Mouse (Mus musculus) heart, postnatal 10 days (tissue): ENCODE data around the gene Klrb1c. TPM values are rescaled to one million over a fixed set of nuclear protein-coding genes. Genes with fewer than 3 reads are reported as not detected.
"Not testable (repeated sequence)": the region's sequence is repeated elsewhere in the genome, so short reads cannot be mapped to it uniquely, and the experiment has no call there.

ENCODE experiments used
- DNase-seq, 2 experiments: peaks; one replicate each; pipeline ENCODE4 v3.0.0; 2021
- intact Hi-C: fragments of 180-260 bp; cut with DNase I; formaldehyde crosslinking; loops from one replicate; pipeline ENCODE4 v1.15.1; 2025
- total RNA-seq, 2 experiments: library from RNA; stranded (reverse); gene quantifications; 2 replicates each; pipeline ENCODE4 v1.2.3; 2021

Gene Klrb1c
- total RNA-seq, 2 experiments from 2014 or later, result not detected

DNA sequence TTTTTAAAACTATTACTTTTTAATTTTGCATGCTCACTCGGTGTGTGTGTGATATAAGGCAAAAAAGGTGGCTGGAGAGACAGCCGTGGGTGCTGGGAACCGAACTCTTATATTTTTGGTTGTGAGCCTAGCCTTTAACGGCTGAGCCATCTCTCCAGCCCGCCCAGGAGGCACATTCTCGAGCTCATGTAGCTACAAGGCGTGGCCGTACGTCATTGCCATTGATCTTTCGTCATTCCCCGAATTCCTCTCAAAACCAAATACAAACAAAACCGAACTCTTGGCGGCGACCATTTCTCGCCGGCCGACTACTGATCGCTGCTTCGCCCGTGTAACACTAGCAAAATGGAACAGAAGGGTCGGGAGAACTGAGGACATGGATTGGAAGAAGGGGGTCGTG is 29.0 kb downstream of the Klrb1c start:
- peak; percentile 93 to 95 for DNase-seq
- intact Hi-C loops, result loop anchor here (1.0 to 10.0 kb wide), 2 partner anchors 78 to 325 kb away; partner anchors contain the start of gene Fkbp4

DNA sequence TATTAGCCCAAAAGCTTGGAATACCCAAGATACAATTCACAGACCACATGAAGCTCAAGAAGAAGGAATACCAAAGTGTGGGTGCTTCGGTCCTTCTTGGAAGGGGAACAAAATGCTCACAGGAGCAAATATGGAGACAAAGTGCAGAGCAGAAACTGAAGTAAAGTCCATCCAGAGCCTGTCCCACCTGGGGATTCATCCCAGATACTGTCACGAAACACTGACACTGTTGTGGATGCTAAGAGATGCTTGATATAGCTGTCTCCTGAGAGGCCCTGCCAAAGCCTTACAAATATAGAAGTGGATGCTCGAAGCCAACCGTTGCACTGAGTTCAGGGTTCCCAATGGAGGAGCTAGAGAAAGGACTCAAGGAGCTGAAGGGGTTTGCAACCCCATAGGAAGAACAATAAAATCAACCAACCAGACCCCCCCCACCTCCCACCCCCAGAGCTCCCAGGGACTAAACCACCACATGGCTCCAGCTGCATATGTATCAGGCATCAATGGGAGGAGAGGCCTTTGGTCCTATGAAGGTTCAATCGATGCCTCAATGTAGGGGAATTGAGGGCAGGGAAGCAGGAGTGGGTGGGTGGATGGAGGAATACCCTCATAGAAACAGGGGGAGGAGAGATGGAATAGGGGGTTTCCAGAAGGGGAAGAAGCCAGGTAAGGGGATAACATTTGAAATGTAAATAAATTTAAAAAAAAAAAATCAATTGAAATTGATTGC is 29.6 kb downstream of the Klrb1c start:
- no peak for DNase-seq
- intact Hi-C loops, result no loop called here

DNA sequence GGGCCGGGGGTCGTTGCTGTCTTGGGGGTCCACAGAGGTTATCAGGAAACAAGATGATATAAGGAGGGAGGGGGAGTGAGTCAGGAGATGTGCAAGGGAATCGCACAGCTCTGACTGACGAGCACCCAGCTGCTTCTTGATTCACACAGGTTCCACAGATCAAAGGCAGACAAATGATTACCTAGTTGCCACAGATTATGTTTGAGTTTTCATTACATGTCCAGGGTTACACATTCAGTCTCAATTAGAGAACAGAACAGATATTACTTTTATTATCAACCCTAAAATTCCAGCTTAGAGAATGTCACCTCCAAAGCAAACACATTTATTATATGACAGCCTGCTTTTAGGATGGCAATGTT is 33.6 kb downstream of the Klrb1c start:
- intact Hi-C loops, DNase-seq: not testable (repeated sequence)

DNA sequence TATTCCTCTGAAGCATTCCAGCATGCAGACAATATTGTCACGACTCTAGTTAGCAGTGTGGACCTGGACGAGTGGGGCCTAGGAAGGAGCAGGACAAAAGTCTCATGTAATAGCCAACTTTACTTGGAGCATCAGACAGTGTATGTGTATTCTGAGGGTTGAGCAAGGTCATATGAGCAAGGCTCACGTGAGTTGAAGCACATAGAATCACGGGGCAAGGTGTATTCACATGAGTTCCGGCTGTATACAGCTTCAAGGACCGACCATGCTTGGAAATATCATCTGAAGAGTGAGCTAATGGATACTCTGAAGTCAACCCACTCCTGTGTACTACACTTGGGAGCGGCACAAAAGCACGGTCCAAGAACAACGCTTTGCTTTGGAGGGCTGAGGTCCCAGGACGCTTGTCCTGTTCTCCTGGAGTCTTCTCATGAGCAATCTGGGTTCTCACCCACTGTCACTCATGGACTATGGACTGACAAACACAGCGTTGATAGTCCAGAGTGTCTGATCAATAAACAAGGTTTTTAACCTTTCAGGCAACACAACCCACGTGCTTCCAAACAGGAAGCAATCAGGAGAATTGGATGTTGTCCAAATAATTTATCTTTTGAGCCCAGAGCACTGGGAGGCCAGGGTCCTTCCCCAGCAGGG is 34.1 kb downstream of the Klrb1c start:
- DNase-seq, intact Hi-C loops: not testable (repeated sequence)

DNA sequence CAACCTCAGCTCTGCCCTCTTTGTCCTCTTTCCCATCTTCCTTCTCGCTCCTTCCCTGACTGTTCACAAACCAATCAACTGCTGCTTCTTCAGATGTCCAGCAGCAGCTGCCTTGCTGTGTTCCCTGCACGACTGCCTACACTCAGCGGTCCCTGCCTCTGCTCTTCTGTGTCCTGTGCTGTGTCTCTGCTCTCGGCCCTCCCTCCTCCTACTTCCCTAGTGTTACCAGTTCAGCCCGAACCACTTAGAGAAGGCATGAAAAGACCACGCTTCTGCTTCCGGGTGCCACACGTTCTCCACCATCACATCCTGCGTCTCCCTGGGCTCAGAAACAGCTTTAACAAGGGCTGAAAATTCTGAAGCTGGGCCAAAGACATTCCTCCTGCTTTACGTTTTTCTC is 34.8 kb downstream of the Klrb1c start:
- DNase-seq, result peak; percentile 26 to 35
- intact Hi-C loops, result not testable (repeated sequence)

DNA sequence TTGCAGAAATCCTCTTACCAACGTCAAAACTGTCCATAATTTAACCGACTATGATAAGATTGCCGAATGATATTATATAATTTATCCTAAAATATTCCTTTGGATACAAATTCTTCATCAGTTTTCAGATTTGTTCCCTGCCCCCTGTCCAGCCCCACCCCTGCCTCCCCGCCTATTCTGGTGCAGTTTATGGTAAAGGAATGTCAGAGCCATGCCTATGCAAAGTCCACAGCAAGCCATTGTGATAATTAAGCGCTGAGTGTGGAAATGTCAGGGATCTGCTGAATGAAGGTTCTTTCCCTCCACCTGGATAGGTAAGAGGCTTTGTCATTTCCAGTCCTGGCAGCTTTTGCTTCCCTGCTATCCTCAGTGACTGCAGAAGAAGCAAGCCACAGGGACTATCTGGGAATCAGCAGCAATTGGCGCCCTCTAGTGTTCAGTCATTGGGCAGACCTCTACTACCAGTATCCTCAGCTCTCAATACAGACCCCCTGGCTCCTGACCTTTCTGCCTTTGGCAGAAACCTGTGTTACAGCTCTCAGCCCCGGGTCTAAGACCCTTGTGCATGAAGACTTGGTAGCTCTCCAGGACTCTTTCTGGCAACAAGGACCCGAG is 35.3 kb downstream of the Klrb1c start:
- intact Hi-C loops, result loop anchor here (2.0 kb wide), 1 partner anchor 151 kb away; no protein-coding TSS in a partner anchor
- peak; percentile 86 to 89 for DNase-seq

DNA sequence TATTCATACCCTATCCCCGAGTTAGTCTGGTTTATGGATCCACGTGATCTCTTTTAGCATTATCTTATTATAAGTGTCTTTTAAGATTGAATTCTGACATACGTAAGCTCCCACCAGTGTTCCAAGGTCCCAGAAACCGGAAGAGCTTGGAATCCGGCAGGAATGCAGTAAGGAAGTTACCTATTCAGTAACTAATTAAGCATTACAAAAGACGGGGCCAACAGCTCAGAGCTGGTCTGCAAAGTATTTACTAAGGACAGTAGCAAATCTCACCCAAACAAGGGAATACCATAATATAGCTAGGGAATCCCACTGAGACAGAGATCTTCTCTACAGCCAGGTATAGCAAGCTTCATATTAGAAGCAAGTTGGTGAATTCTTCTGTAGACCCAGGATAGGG is 42.0 kb downstream of the Klrb1c start:
- intact Hi-C loops, DNase-seq: not testable (repeated sequence)

DNA sequence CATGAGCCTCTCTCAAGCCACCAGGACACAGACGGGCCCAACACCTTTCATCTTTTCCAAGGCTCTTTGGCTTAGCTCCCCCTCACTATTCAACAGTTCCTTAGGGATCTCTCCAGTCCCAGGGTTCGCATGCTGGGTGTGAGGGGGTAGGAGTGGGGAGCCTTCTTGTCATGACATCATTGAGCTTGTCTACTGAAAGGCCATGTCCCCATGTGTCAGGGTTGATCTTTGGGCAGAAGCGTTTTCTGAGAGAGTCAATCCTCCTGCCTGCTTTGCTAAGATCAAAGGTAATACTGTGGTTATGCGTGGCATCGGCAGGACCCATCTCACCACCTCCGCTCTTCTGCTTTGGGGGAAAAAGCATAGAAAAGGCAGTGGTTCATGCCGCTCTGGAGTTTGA is 51.6 kb downstream of the Klrb1c start:
- intact Hi-C loops, result no loop called here
- DNase-seq, result no peak

DNA sequence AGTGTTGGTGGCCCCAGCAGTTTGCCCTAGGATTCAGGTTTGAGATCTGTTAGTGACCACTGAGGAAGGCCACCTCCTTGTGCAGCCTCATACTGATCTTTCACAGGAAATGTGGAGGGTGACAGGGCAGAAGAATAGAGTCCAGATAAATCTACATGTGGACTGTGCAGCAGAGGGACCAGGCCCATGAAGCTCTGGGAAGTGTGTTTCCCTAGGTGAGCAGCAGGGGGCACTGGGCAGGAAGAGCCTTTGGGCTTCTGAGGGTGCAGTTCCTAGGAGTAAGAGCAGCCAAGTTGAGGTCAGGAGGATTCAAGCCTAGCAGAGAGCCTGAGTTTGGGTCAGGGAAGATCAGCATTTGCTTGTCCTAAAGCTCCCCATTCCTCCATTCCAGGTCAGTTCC is 52.9 kb downstream of the Klrb1c start:
- DNase-seq, result peak; percentile 8 to 18
- intact Hi-C loops, result no loop called here

DNA sequence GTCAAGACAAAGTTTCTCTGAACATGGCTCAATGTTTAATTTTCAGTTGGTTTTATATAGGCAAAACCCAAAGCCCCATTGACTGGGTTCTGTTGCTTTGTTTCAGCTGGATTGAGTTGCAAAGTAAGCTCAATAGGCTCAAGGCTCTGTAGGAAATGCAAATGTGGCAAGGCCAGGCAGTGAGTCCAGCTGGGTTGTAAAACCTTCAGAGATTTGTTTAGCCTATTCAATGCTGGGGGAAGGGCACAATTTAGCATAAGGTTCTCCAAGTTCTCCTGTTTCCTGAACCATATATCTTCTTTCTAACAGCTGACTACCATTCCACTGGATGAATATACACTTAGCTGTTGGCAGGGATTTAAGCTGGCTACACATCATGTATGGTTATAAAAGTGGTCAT is 54.1 kb downstream of the Klrb1c start:
- intact Hi-C loops, result no loop called here
- DNase-seq, result no peak

DNA sequence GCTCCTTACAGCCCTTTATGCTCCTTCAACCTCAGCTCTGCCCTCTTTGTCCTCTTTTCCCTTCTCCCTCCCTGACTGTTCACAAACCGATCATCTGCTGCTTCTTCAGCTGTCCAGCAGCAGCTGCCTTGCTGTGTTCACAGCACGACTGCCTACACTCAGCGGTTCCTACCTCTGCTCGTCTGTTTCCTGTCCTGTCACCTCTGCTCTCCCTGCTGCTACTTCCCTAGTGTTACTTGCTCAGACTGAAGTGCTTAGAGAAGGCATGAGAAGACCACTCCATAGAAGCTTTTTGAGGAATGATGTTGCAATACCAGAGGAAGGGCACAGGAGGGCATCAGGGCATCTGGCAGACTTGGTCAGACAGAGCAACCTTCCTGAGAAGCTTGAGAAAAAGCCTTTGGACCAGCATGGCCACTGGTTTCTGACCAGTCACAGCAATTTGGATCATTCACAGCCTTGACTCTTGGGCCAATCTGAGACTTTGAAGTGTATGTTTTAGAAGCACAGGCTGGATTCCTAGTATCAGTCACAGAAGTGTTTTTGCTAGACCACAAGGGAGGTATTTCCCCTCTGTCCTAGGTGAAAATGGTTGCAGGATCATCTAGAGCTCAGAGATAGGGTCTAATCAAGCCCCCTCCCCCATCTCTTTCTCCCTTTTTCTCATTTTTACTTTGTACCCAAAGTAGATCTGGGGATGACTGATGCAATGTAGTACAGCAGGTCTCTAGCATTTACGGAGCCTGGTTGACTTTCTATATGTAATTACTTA is 54.9 kb downstream of the Klrb1c start:
- intact Hi-C loops, result no loop called here
- DNase-seq, result no peak

DNA sequence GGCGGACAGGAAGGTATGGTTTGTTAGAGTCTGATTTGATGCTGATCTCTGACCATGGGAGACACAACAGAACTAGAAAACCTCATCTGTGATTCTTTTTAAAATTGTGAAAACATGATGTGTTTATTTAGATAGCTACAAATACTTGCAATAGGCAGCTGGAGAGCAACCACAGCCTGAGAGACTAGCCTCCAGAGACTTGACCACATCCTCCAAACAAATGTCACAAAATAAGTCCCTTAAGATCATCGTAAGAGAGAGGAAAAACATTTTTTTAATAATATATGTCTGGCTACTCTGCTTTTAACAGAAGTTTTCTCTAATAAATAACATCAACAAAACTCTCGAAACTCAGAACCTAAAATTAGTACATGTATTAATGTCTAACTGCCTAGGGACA is 57.0 kb downstream of the Klrb1c start:
- DNase-seq, result no peak
- intact Hi-C loops, result no loop called here

Other genes with a start within 250 kb of the Klrb1c start
- not detected for gene A2ml1, start 207.6 kb downstream of the Klrb1c start, total RNA-seq
- not detected for gene Klrb1a, start 165.7 kb downstream of the Klrb1c start, total RNA-seq
- gene Clec2h, start 126.8 kb downstream of the Klrb1c start, total RNA-seq, result not detected
- not detected for gene Klrb1, start 66.2 kb downstream of the Klrb1c start, total RNA-seq
- gene Gm44511, start 37.1 kb upstream of the Klrb1c start, total RNA-seq, result not detected
- gene Klrb1b, start 37.1 kb upstream of the Klrb1c start, total RNA-seq, result not detected
- gene Clec2i, start 98.4 kb upstream of the Klrb1c start, total RNA-seq, result under 1 TPM in 1 of 2 experiments, not detected in 1; 0.10 TPM
- gene BC035044, start 101.9 kb upstream of the Klrb1c start, total RNA-seq, result under 1 TPM; 0.42 to 0.65 TPM
- 1 to 10 TPM; 2.5 to 3.5 TPM for gene Clec2g, start 145.2 kb upstream of the Klrb1c start, total RNA-seq